Mouse (Mus musculus) WW6 (cell line): Measurements from ENCODE around the gene Olfr1240.

Experiments used
- DNase-seq: peaks from one replicate; pipeline ENCODE4 v3.0.0-alpha.2; 2013; ENCODE audit warnings: low read depth, low spot score

Gene Olfr1240

GRCm38 (mm10) chr2:89442900-89443299, at the start of gene Olfr1240:
Gene Olfr1240, minus strand, starts transcription at chr2:89443000.
- DNase-seq, result no peak

- no peak for DNase-seq
Measured at GRCm38 (mm10) chr2:89487026-89487425, 44.2 kb upstream of the Olfr1240 start, which contains the start of gene Olfr1241. Gene Olfr1241, minus strand, starts transcription at chr2:89487126.

- no peak for DNase-seq
Measured at GRCm38 (mm10) chr2:89420307-89420706, 22.5 kb downstream of the Olfr1240 start, which contains the start of gene Olfr1239. Gene Olfr1239, minus strand, starts transcription at chr2:89420407.

GRCm38 (mm10) chr2:89414557-89414956, 28.2 kb downstream of the Olfr1240 start:
- DNase-seq, result no peak

DNA sequence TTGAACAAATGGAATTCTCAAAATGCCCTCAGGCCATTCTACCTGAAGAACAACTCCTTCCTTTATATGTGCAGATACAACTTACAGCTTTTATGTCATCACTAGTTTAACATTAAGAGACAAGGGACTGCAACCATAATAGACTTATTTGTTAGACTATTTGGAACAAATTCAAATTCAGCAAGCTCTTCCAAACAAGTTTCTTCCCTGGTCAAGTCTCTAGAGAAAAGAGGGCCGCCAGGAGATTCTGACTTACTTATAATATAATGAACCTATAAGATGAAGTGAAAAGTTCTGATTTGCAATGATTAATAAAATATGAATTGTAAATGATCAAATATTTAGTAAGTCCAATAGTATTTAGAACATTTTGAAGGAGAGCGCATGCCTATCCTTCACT, 33.2 kb downstream of the Olfr1240 start, which contains the start of gene Olfr1238:
TSS of gene Olfr1238 (minus strand) at position 101 of the 400 bp plus-strand sequence.
- DNase-seq, result no peak

- DNase-seq, result no peak
Measured at GRCm38 (mm10) chr2:89400882-89401281, 41.9 kb downstream of the Olfr1240 start.
